Mouse (Mus musculus) adrenal gland, adult 8-10 months (tissue): ENCODE data around the gene Med27. TPM values are rescaled to one million over a fixed set of nuclear protein-coding genes. Genes with fewer than 3 reads are reported as not detected.

ENCODE experiments used
- DNase-seq: peaks from one replicate; pipeline ENCODE4 v3.0.0; 2022
- total RNA-seq, 4 experiments: library from RNA; stranded (reverse); gene quantifications; 2 replicates each; pipeline ENCODE4 v1.2.4; 2022

The Med27 gene
- total RNA-seq, 4 experiments from 2014 or later, result 25.7 to 34.7 (median 30.7) TPM

- no peak for DNase-seq
These were observed 127.3 kb downstream of the Med27 start for GRCm38 (mm10) chr2:29473907-29474306.

GRCm38 (mm10) chr2:29476702-29477101 lies 130.1 kb downstream of the Med27 start:
- DNase-seq, result no peak

- no peak for DNase-seq
These were observed 135.2 kb downstream of the Med27 start for GRCm38 (mm10) chr2:29481856-29482255.

GRCm38 (mm10) chr2:29482979-29483718 lies 136.5 kb downstream of the Med27 start:
- no peak for DNase-seq

GRCm38 (mm10) chr2:29485519-29485918 lies 138.9 kb downstream of the Med27 start:
- DNase-seq, result no peak

GRCm38 (mm10) chr2:29486491-29486890 lies 139.9 kb downstream of the Med27 start:
- DNase-seq, result no peak

GRCm38 (mm10) chr2:29487652-29488051 lies 141.0 kb downstream of the Med27 start:
- DNase-seq, result no peak

GRCm38 (mm10) chr2:29488379-29489236 lies 142.0 kb downstream of the Med27 start:
- no peak for DNase-seq

- DNase-seq, result no peak
These were observed 145.0 kb downstream of the Med27 start for GRCm38 (mm10) chr2:29491656-29492055.

- DNase-seq, result peak; percentile 44
These were observed 146.9 kb downstream of the Med27 start for GRCm38 (mm10) chr2:29493396-29494031.

GRCm38 (mm10) chr2:29495271-29495670 lies 148.7 kb downstream of the Med27 start:
- DNase-seq, result no peak

- no peak for DNase-seq
These were observed 154.2 kb downstream of the Med27 start for GRCm38 (mm10) chr2:29500601-29501350.

GRCm38 (mm10) chr2:29501381-29501780 lies 154.8 kb downstream of the Med27 start:
- DNase-seq, result no peak

- no peak for DNase-seq
These were observed 158.2 kb downstream of the Med27 start for GRCm38 (mm10) chr2:29504848-29505247.

GRCm38 (mm10) chr2:29506411-29506810 lies 159.8 kb downstream of the Med27 start:
- no peak for DNase-seq

- no peak for DNase-seq
These were observed 166.5 kb downstream of the Med27 start for GRCm38 (mm10) chr2:29513131-29513530.

- no peak for DNase-seq
These were observed 168.2 kb downstream of the Med27 start for GRCm38 (mm10) chr2:29514836-29515235.

GRCm38 (mm10) chr2:29515831-29516447 lies 169.3 kb downstream of the Med27 start:
- peak; percentile 31 for DNase-seq

- DNase-seq, result no peak
These were observed 170.1 kb downstream of the Med27 start for GRCm38 (mm10) chr2:29516621-29517170.

GRCm38 (mm10) chr2:29519402-29519801 lies 172.8 kb downstream of the Med27 start:
- DNase-seq, result no peak

GRCm38 (mm10) chr2:29520206-29520605 lies 173.6 kb downstream of the Med27 start:
- no peak for DNase-seq

- DNase-seq, result no peak
These were observed 174.9 kb downstream of the Med27 start for GRCm38 (mm10) chr2:29521486-29521885.
